Mouse (Mus musculus): ENCODE results near the gene Guca1a. TPM values are rescaled to one million over a fixed set of nuclear protein-coding genes. Genes with fewer than 3 reads are reported as not detected.
"Not testable (repeated sequence)": the region's sequence is repeated elsewhere in the genome, so short reads cannot be mapped to it uniquely, and the experiment has no call there.

The Guca1a gene
- total RNA-seq (2021): under 1 TPM in 1 of 2 experiments, not detected in 1; 0.42 TPM
- long read RNA-seq, experiment 1: 0 reads
- long read RNA-seq, experiment 2, partial matches to known transcripts: 1 of 1 reads
- long read RNA-seq, experiment 2, other reads (novel, unspliced or antisense): 0 of 1 reads

GRCm38 (mm10) chr17:47400451-47400850 is at the start of gene Guca1a:
TSS of gene Guca1a (minus strand) at chr17:47400584.
- DNase-seq: no peak

- DNase-seq: no peak
These were observed 49.0 kb upstream of the Guca1a start for GRCm38 (mm10) chr17:47449432-47449831.

- DNase-seq: no peak
These were observed 48.4 kb upstream of the Guca1a start for GRCm38 (mm10) chr17:47448523-47449372.

- no peak for DNase-seq
These were observed 46.2 kb upstream of the Guca1a start for GRCm38 (mm10) chr17:47446561-47446960.

GRCm38 (mm10) chr17:47446025-47446424 is 45.6 kb upstream of the Guca1a start:
- DNase-seq: no peak

- DNase-seq: no peak
These were observed 45.1 kb upstream of the Guca1a start for GRCm38 (mm10) chr17:47445518-47445917.

- DNase-seq: no peak
These were observed 43.7 kb upstream of the Guca1a start for GRCm38 (mm10) chr17:47444113-47444512.

- no peak for DNase-seq
These were observed 41.9 kb upstream of the Guca1a start for GRCm38 (mm10) chr17:47442271-47442670.

GRCm38 (mm10) chr17:47441296-47442051 is 41.1 kb upstream of the Guca1a start:
- no peak for DNase-seq

GRCm38 (mm10) chr17:47440359-47440890 is 40.0 kb upstream of the Guca1a start:
- no peak for DNase-seq

GRCm38 (mm10) chr17:47439396-47440028 is 39.1 kb upstream of the Guca1a start:
- DNase-seq: peak in 1 of 2 experiments; percentile 27

- no peak for DNase-seq
These were observed 38.2 kb upstream of the Guca1a start for GRCm38 (mm10) chr17:47438611-47439010.

- DNase-seq: no peak
These were observed 36.6 kb upstream of the Guca1a start, which contains the start of gene 1700001C19Rik for GRCm38 (mm10) chr17:47436907-47437547. TSS of gene 1700001C19Rik (minus strand) at chr17:47437376.

GRCm38 (mm10) chr17:47436156-47436906 is 35.9 kb upstream of the Guca1a start, which contains the start of gene AI661453:
TSS of gene AI661453 (plus strand) at chr17:47436615.
- peak in 1 of 2 experiments; percentile 25 for DNase-seq

- no peak for DNase-seq
These were observed 30.4 kb upstream of the Guca1a start for GRCm38 (mm10) chr17:47430815-47431214.

GRCm38 (mm10) chr17:47428831-47429304 is 28.5 kb upstream of the Guca1a start:
- DNase-seq: peak; percentile 32 to 55

GRCm38 (mm10) chr17:47427316-47427715 is 26.9 kb upstream of the Guca1a start:
- DNase-seq: no peak

- no peak for DNase-seq
These were observed 23.8 kb upstream of the Guca1a start for GRCm38 (mm10) chr17:47424186-47424585.

- DNase-seq: not testable (repeated sequence)
These were observed 22.2 kb upstream of the Guca1a start for GRCm38 (mm10) chr17:47422616-47423015.

- DNase-seq: no peak
These were observed 21.2 kb upstream of the Guca1a start for GRCm38 (mm10) chr17:47421566-47421965.

All from heart, adult 18-20 months (tissue).